Mouse (Mus musculus): Measurements from ENCODE around the gene Ptn.

GRCm38 (mm10) chr6:36819019-36819783 lies 9.2 kb upstream of the Ptn start:
- TF ChIP-seq CTCF (IDR thresholded peaks at IDR 0.05; ENCODE audit: borderline replicate concordance, extremely low read depth, insufficient read depth, insufficient read length) (no peak), POLR2A (IDR thresholded peaks at IDR 0.05; ENCODE audit: borderline replicate concordance, extremely low read depth, insufficient read depth, insufficient read length, poor library complexity, severe bottlenecking) (no peak)

All from brain, embryonic 14.5 days (tissue).